Mouse (Mus musculus): ENCODE data around the gene Cyb5r3. TPM values are rescaled to one million over a fixed set of nuclear protein-coding genes. Genes with fewer than 3 reads are reported as not detected.

Gene Cyb5r3
- total RNA-seq, 2 experiments from 2014 or later: 47.0 to 65.7 TPM

GRCm38 (mm10) chr15:83169772-83170722, 2.3 kb downstream of the Cyb5r3 start:
- DNase-seq: peak; percentile 43

GRCm38 (mm10) chr15:83168875-83169771, 3.3 kb downstream of the Cyb5r3 start:
- DNase-seq: no peak

- DNase-seq: no peak
Observed at GRCm38 (mm10) chr15:83168311-83168710, 4.1 kb downstream of the Cyb5r3 start.

GRCm38 (mm10) chr15:83167550-83168065, 4.8 kb downstream of the Cyb5r3 start:
- DNase-seq: no peak

GRCm38 (mm10) chr15:83167126-83167525, 5.3 kb downstream of the Cyb5r3 start:
- no peak for DNase-seq

DNA sequence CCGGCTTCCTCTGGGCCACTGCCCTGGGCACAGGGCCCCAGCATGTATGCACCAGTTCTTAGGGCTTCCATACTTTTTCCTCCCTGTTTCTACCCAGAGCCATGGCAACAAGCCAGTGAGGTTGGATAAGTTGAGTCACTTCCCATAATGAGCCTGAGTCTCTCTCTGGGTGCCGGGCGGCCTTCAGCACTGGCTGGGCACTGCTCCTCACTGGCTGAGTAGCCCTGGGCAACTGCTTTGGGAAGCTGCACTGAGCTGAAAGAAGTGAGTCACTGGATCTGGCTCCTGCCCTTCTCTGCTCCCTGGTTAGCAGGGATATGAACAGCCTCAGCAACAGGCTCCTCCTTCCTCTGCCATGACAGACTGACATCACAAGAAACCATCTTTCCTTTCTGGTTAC, 5.8 kb downstream of the Cyb5r3 start:
- DNase-seq: peak; percentile 62

DNA sequence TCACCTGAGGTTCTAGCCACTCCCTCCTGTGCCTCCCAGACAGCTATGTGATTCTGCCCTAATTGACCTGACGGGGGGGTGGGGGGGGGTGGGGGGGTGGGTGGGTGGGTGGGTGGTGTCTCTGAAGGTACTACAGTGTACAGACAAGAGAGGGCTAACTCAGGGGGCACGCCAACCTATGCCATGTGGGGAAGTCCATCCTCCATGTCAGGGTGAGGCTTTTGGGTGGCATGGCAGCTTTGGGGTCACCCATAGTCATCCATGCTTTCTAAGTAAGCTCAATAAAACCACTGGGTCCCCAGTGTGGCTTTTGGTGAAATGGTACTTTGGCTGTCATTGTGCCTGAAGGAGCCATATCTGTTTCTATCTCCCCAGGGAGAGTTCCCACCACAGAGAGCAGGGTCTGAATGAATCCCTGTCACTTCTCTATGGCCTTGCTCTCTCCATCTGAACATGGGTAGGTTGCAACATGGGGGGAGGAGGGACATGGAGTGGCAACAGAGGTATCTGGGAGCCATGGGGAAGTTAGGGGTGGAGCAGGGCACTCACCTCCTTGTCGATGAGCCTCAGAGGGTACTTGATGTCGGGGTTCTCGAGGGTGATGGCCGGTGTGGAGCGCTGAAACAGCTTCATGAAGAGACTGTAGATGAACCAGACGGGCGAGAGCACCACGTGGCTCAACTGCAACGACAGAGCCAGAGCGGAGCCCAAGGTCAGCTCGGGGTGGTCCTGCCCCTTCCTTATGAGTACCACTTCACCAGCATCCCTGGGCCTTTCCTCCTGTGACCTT, 6.7 kb downstream of the Cyb5r3 start:
- DNase-seq: no peak

GRCm38 (mm10) chr15:83164971-83165471, 7.4 kb downstream of the Cyb5r3 start:
- peak; percentile 78 for DNase-seq

DNA sequence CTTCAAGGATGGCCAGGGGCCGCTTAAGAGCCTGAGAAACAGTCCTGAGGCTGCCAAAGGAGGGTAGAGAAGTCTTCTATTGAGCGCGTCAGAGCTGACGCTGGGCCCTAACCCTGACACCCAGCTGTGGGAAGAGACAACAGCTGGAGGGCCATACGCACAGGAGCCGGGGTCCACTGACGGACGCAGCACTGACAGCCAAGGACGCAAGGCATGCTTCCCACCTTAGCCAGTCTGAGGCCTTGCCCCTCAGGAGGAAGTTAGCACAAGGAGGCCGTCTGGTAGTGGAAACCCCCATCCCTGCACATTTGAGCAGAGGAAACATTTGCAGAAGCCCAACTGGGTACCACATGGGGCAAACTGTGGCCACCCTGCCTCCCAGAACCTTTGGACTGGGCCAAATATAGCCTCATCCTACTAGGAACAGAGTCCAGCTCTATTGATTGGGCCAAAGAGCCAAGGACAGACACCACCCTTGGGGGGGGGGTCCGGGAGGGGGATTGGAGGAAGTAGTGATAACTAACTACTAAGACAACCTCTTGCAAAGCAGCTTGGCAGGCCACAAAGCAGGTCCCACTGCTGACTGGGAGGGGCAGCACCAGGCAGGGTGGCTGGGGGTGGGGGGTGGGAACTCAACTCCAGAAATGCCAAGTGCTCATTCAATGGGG, 9.4 kb downstream of the Cyb5r3 start:
- DNase-seq: no peak

DNA sequence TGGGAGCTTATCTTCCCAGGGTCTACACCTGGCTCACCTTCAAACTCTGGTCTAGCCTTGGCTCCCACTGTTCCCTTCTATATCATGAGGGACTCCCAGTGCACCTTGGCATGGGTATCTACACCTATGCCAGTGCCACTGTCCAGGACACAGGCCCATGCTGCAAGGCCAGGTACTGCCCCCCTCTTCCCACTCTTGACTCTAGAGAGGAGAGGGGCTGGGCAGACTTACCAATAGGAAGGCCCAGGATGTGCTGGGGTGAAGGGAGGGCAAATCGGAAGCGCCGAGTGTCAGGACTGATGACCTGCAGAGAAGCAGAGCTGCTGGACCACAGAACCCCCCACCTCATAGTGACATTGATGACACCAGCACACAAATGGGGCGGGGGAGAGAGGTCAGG, 10.4 kb downstream of the Cyb5r3 start:
- DNase-seq: no peak

GRCm38 (mm10) chr15:83161062-83161748, 11.2 kb downstream of the Cyb5r3 start:
- DNase-seq: no peak

- DNase-seq: no peak
Observed at GRCm38 (mm10) chr15:83160561-83160960, 11.8 kb downstream of the Cyb5r3 start.

GRCm38 (mm10) chr15:83159823-83160222, 12.6 kb downstream of the Cyb5r3 start:
- no peak for DNase-seq

GRCm38 (mm10) chr15:83158587-83159160, 13.7 kb downstream of the Cyb5r3 start:
- DNase-seq: no peak

- DNase-seq: no peak
Observed at GRCm38 (mm10) chr15:83157667-83158064, 14.7 kb downstream of the Cyb5r3 start.

DNA sequence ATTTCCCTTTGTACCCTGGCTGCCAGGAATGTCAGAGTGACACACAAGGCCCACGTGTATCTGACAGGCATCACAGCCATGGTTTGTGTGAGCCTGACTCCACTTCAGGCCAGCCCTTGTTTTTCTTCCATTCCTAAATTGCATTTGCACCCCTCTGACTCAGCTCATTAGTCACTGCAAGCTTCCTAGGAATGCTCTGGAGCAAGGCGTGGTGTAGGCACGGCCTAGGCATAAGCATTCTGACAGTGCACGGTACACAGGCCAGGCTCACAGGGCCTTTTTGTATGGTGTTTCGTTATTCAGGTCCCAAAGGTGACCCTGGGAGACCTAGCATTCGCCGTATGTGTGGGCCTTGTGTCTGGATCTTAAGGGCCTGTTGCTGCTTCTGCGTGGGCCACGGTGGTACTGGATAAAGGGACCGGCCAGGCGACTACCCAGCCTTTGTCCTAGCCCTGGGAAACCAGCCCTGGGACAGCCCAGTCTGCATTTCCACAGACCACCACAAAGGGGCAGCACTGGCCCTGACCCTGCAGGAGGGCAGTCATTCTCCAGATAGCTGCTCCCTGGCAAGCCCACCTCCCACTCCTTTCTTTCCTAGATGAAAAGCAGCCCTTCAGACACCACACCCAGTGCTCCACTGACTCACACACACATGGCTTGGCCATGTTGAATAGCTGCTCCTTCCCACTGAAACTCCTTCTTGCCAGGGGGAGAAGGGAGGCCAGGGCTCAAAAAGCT, 15.3 kb downstream of the Cyb5r3 start:
- DNase-seq: peak; percentile 65

DNA sequence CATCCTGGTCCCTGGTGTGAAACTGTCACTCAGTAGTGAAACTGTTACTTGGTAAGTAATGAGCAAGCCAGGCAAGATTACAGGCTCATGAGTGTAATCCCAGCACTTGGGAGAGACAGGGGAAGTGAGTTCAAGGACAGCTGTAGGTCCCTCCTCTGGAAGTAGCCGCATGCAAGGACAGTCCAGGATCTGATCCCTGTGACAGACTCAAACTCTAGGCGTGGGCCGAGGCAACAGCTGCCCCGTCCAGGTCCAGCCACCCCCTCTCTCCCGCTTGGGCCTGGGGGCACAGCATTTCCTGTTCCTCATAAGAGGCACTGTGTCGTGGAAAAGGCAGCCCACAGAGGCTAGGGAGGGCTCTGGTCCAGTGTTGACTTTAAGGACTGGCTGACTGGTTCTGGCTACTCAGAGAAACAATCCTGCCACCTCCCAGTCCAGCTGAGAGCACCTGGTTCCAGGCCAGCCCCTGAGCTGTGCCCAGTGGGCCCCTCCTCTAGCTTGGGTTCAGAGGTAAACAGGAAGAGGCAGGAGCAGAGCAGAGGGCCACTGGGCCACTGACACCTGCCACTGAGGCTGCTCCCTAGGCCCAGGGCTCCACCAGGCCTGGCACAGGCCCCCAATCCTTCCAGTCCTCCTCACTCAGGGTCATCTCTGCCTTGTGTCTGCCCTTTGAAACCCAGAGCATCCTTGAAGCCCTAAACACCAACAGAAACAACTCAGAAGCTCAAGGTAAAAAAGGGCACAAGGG, 16.5 kb downstream of the Cyb5r3 start:
- no peak for DNase-seq

GRCm38 (mm10) chr15:83154309-83154708, 18.1 kb downstream of the Cyb5r3 start:
- no peak for DNase-seq

DNA sequence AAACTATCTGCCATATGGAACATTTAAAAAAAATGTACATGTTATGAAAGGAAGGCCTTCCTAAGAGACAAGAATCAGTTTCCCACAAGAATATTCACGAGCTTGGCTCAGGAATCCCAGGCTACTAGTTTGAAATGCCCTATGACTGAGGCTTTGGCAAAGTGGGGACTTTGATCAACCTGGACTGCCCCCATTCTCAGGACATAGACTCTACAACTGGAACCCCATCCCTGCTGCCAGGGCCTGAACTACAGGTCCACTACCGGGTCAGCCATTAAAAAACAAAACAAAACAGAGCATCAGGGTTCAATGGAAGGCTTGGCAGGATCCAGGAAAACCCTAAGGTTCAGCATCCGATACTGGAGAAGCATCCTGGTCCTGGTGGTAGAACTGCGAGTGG, 21.7 kb downstream of the Cyb5r3 start:
- no peak for DNase-seq

Data from gastrocnemius, postnatal 25 days (tissue).